Mouse (Mus musculus): Measurements from ENCODE around the gene Slc38a8.

Gene Slc38a8

GRCm38 (mm10) chr8:119501598-119501997 is at the start of gene Slc38a8:
Gene Slc38a8, minus strand, starts transcription at chr8:119501698.
- no peak for DNase-seq (ENCODE audit: low spot score in 2 of 2)

- no peak for DNase-seq (ENCODE audit: low spot score in 2 of 2)
Measured at GRCm38 (mm10) chr8:119548560-119549113, 47.1 kb upstream of the Slc38a8 start.

GRCm38 (mm10) chr8:119547019-119547691 is 45.7 kb upstream of the Slc38a8 start:
- no peak for DNase-seq (ENCODE audit: low spot score in 2 of 2)

GRCm38 (mm10) chr8:119545791-119546190 is 44.3 kb upstream of the Slc38a8 start:
- DNase-seq (ENCODE audit: low spot score in 2 of 2): no peak

- DNase-seq (ENCODE audit: low spot score in 2 of 2): no peak
Measured at GRCm38 (mm10) chr8:119545180-119545579, 43.7 kb upstream of the Slc38a8 start.

- DNase-seq (ENCODE audit: low spot score in 2 of 2): no peak
Measured at GRCm38 (mm10) chr8:119544606-119545005, 43.1 kb upstream of the Slc38a8 start.

GRCm38 (mm10) chr8:119531973-119532372 is 30.5 kb upstream of the Slc38a8 start:
- no peak for DNase-seq (ENCODE audit: low spot score in 2 of 2)

- DNase-seq (ENCODE audit: low spot score in 2 of 2): no peak
Measured at GRCm38 (mm10) chr8:119531397-119531796, 29.9 kb upstream of the Slc38a8 start.

GRCm38 (mm10) chr8:119530937-119531336 is 29.4 kb upstream of the Slc38a8 start:
- no peak for DNase-seq (ENCODE audit: low spot score in 2 of 2)

GRCm38 (mm10) chr8:119528762-119529161 is 27.3 kb upstream of the Slc38a8 start:
- DNase-seq (ENCODE audit: low spot score in 2 of 2): no peak

- no peak for DNase-seq (ENCODE audit: low spot score in 2 of 2)
Measured at GRCm38 (mm10) chr8:119520102-119520501, 18.6 kb upstream of the Slc38a8 start.

GRCm38 (mm10) chr8:119516674-119517073 is 15.2 kb upstream of the Slc38a8 start:
- no peak for DNase-seq (ENCODE audit: low spot score in 2 of 2)

- DNase-seq (ENCODE audit: low spot score in 2 of 2): no peak
Measured at GRCm38 (mm10) chr8:119515767-119516166, 14.3 kb upstream of the Slc38a8 start.

- no peak for DNase-seq (ENCODE audit: low spot score in 2 of 2)
Measured at GRCm38 (mm10) chr8:119514940-119515339, 13.4 kb upstream of the Slc38a8 start.

- DNase-seq (ENCODE audit: low spot score in 2 of 2): no peak
Measured at GRCm38 (mm10) chr8:119513405-119513804, 11.9 kb upstream of the Slc38a8 start.

GRCm38 (mm10) chr8:119511722-119512121 is 10.2 kb upstream of the Slc38a8 start:
- DNase-seq (ENCODE audit: low spot score in 2 of 2): no peak

GRCm38 (mm10) chr8:119510471-119510870 is 9.0 kb upstream of the Slc38a8 start:
- DNase-seq (ENCODE audit: low spot score in 2 of 2): no peak

GRCm38 (mm10) chr8:119506106-119506505 is 4.6 kb upstream of the Slc38a8 start:
- no peak for DNase-seq (ENCODE audit: low spot score in 2 of 2)

- DNase-seq (ENCODE audit: low spot score in 2 of 2): no peak
Measured at GRCm38 (mm10) chr8:119505488-119505887, 4.0 kb upstream of the Slc38a8 start.

- DNase-seq (ENCODE audit: low spot score in 2 of 2): no peak
Measured at GRCm38 (mm10) chr8:119503191-119503767, 1.8 kb upstream of the Slc38a8 start.

- DNase-seq (ENCODE audit: low spot score in 2 of 2): no peak
Measured at GRCm38 (mm10) chr8:119502111-119502510, 613 bp upstream of the Slc38a8 start.

- DNase-seq (ENCODE audit: low spot score in 2 of 2): no peak
Measured at GRCm38 (mm10) chr8:119499836-119500235, 1.7 kb downstream of the Slc38a8 start.

GRCm38 (mm10) chr8:119496848-119497247 is 4.7 kb downstream of the Slc38a8 start:
- DNase-seq (ENCODE audit: low spot score in 2 of 2): peak; percentile 24 to 41
